Mouse (Mus musculus) G1E (cell line): Measurements from ENCODE around the gene Pqlc2.

Experiments used
- CTCF ChIP-seq: IDR thresholded peaks from 2 replicates; pipeline ENCODE4 v1.5.1; 2012; ENCODE audit warnings: low read depth, low read length, inconsistent platforms, mixed read lengths
- GATA2 ChIP-seq: IDR thresholded peaks from 2 replicates; pipeline ENCODE4 v1.6.1; 2012; ENCODE audit warnings: low read depth, low read length, inconsistent platforms, borderline replicate concordance
- TAL1 ChIP-seq: conservative IDR thresholded peaks from 2 replicates; pipeline ENCODE4 v1.6.1; 2012; ENCODE audit warnings: low read depth, low read length, inconsistent platforms, mixed read lengths

- TF ChIP-seq CTCF, result no peak
- no peak for TF ChIP-seq TAL1
- TF ChIP-seq GATA2, result no peak
Observed at GRCm38 (mm10) chr4:139352832-139353231, 42.3 kb upstream of the Pqlc2 start.
